Mouse (Mus musculus): ENCODE data around the gene Prkg1.

DNA sequence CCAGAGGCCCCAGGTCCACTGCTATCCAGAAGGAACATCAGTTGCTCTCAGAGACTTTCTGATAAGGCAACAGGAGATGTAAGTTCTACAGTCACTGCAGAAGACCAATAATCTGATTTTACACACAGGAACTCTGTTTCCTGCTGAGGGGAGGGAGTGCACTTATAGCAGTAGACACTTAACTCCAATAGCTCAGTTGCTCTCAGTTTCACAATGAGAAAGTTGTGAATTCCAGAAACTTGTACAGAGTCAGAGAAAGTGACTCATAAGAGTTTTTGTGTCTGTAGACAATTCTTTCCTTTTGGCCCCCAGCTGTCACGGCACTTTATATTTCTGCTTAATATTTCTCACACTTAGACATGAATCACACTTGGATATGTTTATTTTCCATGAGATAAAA is 840.8 kb downstream of the Prkg1 start:
- TF ChIP-seq POLR2A (IDR thresholded peaks at IDR 0.05; ENCODE audit: insufficient read depth, low read depth, low read length) (no peak), CTCF (IDR thresholded peaks at IDR 0.05) (no peak), EP300 (IDR thresholded peaks at IDR 0.05; ENCODE audit: insufficient read depth, low read depth, low read length) (no peak)
